Mouse (Mus musculus) left cerebral cortex, adult 9 months (tissue): ENCODE results near the gene Folr2.

ENCODE experiments used
- DNase-seq, 2 experiments: peaks; one replicate each; pipeline ENCODE4 v3.0.0; 2022; ENCODE audit warnings: low spot score in 2 of 2

Folr2 gene

DNA sequence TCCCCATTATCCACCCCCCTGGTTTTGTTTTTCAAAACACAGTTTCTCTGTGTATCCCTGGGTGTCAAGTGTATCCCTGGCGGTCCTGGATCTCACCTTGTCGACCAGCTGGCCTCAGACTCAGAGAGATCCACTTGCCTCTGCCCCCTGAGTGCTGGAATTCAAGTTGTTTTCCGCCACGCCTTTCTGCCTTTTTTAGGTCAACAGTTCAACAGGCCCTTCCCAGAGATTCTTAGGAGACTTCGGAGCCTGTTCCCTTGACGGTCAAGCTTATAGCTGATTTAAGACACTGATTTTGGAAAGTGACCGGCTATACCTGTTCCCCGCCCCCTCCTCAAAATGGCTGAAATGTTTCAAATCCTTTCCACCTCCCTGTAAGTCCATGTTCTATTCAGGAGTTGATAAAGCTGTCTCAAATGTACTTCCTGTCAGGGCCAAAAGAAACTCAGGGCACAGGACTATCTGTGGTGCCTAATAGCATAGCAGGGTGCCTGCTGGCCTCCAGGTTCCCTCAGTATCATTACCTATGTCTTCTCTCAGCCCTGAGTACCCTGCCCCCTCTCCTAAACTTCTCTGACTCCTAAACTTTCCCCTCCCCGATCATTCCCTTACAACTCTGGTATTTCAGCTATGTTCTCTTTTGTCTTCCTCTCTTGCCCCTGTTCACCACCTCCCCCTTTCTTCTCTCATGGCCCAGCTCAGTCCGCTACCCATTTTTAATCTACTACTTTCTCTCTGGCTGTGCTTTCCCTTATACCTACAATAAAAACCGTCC is 9.7 kb upstream of the Folr2 start:
- no peak for DNase-seq

DNA sequence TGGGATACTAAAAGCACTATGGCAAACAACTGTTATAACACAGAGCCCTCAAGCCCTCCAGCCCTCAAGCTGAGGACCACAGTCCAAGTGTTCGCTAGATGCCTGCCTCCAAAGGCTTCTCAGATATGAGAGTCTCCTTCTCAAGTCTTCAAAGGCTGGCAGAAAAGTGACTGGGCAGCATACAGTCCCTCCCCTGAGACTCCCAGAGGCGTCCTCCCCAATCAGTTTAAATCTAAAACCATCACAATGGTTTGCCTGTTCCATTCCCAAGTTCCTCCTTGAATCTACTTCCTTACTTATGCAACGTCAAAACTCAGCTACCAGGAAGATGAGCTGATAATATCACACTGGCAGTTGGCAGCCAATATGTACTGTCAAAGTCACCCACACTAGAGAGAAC is 6.4 kb upstream of the Folr2 start, which contains the start of gene Anapc15:
TSS of gene Anapc15 (plus strand) at position 301 of the 400 bp plus-strand sequence.
- DNase-seq, result no peak

DNA sequence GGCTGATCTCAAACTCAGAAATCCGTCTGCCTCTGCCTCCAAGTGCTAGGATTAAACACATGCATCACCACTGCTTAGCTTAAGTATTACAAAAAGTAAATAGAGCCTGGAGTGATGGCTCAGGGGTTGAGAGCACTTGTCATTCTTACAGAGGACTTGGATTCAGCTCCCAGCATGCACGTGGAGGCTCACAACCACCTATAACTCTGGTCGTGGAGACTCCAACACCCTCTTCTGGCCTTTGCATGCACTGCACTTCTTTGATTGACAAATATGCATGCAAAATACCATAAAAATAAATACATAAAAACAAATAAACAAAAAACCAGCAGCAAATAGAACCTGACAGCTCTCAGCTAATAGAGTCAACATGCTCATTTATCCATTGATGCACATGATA is 5.3 kb upstream of the Folr2 start:
- DNase-seq, result no peak

DNA sequence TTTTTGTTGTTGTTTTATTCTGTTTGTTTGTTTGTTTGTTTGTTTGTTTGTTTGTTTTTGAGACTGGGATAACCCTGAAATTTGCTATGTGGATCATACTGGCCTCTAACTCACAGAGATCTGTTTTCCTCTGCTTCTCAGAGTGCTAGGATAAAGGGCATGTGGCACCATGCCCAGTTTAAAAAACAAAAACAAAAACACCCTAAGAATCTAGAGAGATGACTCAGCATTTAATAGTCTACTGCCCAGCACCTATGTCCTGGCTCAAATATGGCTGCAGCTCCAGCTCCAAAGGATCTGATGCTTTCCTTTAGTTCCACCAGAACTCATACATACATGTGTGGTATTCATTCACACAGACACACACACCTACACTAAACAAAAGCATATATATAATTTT is 4.0 kb upstream of the Folr2 start:
- DNase-seq, result no peak

DNA sequence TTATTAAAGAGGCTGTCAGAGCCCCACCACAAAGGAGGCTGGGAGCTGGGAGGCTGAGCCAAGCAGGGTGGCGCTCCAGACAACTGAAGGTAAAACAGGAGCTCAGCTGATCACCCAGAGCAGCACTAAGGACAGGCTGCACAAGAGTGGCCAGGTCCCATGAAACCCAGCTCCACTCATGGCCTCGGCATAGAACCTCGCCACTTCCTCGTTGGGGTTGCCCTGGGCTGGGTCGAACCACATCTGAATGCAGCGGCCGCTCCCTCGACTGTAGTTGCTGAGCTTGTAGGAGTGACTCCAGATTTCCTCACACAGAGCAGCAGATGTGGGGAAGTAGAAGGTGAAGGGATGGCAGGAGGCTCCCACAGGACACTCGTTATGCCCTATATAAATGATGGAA is 1.4 kb upstream of the Folr2 start:
- DNase-seq, result no peak

DNA sequence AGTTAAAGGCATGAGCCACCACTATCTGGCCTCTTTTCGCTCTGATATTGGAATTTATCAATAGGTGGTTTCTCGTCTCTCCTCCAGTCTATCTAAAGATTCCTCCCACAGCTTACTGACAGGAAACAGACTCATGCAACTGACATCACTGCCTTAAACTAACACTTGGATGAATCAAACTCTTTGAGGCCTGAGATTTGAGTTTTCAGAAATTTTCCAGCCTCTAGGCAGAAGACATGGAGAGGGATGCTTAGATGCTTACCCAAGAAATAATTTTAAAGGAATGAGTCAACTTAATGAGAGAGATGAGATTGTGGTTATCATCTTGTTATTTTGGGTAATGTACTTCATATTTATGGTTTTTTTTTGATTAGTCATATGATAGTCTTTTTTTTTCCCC is 3.2 kb downstream of the Folr2 start:
- no peak for DNase-seq

DNA sequence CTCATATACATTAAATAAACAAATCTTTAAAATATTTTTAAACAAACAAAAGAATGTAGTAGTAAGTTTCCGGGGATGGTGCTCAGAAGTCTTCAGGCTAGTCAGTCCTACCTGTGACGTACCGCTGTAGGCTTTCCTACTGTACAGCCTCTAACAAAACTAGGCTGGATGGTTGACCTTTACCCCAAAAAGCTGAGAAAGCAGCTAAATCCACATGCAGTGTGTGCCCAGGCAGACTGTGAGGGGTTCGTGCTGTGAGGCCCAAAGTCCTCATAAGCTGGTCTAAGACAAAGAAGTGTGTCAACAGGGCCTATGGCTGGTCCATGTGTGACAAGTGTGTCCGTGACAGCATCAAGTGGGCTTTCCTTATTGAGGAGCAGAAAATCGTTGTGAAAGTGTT is 4.1 kb downstream of the Folr2 start:
- no peak for DNase-seq

DNA sequence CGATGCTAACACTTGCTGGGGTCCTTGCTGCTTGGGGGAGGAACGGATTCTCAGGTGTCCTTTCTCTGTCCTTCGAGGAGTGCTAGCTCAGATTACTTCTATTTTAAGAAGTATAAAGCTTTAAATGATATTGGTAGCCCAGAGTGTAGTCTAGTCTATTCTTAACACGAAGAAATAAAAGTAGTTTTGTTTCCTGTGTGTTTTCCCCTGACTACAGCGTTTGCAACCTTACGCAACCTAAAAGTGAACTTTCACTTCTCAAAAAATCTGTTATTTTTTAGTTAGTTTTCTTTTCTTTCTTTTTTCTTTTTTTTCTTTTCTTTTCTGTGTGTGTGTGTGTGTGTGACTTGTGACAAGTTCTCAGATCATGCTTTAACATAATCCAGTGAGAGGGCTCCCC is 5.3 kb downstream of the Folr2 start:
- DNase-seq, result no peak

DNA sequence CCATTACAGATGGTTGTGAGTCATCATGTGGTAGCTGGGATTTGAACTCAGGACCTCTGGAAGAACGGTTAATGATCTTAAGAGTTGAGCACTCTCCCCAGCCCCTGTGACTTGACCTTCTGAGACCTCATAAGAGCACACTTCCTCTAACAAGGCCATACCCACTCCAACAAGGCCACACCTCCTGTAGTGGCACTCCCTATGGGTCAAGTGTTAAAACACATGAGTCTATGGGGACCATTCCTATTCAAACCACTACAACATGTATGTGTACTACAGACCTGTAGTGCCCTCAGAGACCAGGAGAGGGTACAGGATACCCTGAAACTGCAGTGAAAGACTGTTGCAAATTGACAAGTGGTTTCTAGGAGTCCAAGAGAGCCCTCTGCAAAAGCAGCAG is 9.1 kb downstream of the Folr2 start:
- DNase-seq, result no peak

DNA sequence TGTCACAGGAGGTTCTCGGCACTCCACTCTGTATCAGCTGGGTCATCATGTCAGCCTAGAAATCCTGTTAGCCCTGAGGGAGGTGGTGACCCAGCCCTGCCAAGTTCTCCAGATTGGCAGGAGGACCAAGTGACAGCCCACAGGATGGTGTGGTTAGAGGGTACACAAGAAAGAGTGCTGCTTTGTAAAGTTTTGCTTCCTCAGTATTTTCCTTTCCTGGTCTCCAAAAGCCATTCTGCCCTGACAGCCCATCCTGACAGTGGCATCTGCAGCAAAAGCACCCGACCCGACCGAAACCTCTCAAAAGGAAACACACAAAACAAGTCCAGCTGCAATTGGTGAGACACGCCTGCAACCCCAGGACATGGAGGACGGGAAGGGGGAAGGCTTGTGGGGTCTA is 12.8 kb downstream of the Folr2 start:
- no peak for DNase-seq

DNA sequence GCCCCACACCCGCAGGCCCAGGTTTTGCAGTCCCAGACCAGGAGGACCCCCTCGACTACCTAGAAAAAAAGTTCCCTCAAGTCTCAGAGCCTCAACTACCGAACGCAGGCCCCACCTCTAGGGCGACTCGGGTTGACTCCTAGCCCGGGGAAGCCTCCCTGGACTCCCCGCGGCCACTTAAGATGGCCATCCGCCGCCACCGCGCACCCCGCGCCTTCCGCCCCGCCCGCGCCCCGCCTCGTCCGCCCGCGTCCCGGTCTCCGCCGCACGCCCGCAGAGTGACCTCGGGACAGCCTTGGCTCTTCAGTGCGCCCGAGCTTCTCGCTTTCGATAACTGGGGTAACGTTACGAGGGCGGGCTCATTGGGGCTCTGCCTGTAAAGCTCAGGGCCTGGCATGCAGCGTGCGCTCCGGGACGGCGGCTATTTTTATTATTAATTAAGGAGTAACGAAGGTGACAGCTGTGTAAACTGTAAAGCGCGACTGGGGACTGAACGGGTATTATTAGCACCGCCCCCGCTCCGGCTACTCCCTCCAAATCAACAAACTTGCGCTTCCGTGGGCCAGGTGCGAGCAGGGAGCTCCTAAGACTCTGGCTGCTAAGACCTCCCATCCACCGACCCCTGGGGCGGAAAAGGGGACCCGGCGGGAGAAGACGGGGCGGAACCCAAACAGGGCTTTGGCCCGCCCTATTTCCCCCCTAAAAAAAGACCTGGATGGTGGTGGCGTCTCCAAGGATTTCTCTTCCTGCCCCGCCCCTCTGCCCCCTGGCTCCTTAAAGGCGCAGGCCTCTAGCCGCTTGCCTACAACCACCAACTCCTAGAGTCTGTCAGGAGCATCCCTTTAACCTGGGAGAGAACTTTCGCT is 19.2 kb downstream of the Folr2 start, which contains the start of gene Inppl1:
TSS of gene Inppl1 (minus strand) at position 624 of the 866 bp plus-strand sequence.
- peak; percentile 56 to 84 for DNase-seq

DNA sequence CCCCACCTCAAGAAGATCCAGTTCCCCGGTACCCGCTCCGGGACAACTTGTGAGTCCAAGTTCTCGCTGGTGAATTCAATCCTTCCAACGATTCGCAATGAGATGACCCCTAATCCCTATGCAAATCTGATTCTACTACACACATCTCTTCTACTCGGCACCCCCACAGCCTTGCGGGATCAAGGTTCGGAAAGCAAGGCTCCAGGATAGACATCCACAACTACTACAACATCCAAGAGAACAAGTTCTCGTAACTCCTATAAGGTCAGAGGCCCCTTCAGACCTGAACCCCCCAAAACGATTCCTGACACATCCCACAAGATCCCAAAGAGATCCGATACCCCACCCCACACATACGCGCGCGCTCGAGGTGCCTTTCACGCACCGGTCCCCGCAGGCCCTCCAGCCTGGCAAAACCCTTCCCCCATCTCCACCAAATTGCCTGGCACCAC is 19.8 kb downstream of the Folr2 start:
- DNase-seq, result no peak

DNA sequence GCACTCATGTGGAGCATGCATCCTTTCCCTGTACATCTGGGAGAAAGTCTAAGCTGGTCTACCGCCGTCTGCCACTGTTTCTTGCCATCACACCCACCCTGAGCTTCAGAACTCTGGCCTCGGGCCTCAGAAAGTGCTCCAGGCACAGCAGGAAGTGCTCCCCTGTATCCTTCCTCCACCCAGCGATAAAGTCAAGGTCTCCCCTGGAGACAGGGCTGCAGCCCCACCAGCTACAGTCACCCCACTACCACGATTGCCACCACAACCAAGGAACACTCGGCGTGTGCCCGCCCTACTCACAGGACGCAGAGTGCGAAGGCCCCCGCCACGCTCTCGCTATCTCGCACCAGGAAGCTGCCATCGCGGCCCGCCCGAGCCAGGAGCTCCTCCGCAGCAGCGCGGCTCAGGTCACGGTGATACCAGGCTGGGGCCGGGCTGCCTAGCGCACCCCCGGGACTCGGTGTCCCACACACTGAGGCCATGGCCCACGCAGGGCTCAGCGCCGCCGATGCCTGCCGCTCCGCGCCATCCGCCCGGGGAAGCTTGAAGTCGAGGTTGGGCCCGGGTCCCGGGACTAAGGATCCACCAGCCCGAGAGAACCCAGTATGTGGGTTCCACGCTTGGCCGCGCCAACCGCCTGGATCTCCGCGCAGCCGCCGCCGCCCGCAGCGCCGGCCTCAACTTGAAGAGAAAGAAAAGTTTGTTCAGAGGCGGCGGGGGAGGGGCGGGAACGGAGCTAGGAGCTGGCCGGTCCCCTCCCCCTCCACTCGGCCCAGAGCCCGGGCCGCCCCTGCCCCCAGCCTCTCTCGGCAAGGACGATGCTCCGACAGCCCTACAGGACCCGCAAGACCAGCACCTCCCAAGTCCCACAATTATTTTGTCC is 20.5 kb downstream of the Folr2 start:
- DNase-seq, result peak in 1 of 2 experiments; percentile 42

DNA sequence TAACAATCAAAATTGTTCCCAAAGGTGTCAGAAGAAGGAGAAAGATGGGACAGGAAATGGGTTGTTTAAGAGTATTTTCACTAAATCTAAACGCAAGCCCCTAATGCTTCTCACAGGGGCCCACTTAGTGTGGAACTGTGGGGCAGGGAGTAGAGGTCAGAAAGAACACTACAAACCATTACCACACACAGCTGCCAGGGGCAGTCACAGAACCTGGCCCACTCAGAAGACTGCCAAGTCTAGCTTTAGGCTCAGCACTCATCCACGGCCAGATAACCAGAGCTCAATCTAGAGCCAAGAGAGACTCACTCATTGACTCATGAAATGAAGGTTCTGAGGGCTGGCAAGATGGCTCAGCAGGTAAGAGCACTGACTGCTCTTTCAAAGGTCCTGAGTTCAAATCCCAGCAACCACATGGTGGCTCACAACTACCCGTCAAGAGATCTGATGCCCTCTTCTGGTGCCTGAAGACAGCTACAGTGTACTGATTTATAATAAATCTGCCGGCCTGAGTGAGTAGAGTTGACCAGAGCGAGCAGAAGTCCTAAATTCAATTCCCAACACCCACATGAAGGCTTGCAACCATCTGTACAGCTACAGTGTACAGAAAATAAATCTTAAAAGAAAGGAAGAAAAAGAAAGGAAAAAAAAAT is 21.4 kb downstream of the Folr2 start:
- peak in 1 of 2 experiments; percentile 21 for DNase-seq

DNA sequence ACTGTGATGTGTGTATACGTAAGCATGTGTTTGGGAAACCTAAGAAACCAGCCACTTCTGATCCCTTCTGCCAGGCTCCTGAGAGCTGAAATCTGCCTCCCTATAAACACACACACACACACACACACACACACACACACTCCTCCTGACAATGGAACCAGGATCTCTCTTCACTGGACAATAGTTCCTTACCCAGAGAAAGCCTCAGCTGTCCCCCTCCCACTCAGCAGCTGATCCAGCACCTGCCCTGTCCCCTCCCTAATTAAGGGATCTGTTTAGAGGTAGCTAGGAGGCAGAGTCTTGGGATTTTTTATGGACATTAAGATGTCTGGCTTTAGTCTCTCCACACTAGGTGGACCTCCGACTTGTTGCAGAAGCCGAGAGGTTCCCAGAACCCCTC is 22.1 kb downstream of the Folr2 start:
- DNase-seq, result no peak

DNA sequence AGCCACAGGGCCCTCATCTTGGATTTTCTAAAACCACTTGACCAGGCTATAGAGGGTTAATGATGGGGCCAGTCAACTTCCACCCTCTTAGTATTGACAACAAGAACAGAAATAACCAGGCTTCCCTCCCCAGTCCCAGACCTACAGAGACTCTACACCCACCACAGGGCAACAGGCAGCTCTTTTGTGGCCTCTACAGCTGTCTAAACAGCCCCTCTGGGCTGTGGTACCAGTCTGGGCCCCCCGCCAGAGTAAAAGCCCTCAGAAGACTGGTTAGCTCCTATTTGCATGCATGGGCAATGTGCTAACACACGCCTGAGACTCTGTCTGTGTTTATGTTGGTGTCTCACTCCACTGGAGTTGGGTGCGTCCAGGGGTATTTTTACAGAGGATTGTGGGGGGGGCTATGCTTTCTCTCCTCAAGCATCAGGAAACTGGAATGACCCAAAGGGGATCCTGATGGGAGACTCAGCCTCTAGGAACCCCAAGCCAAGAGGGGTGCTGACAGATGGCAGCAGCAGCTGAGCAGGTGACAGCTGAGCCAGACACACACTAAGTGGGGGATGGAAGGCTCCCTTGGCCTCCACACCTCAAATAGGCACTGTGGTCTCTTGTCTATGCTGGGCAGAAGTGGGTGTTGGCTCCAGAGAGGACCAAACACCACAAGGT is 22.9 kb downstream of the Folr2 start:
- DNase-seq, result no peak

DNA sequence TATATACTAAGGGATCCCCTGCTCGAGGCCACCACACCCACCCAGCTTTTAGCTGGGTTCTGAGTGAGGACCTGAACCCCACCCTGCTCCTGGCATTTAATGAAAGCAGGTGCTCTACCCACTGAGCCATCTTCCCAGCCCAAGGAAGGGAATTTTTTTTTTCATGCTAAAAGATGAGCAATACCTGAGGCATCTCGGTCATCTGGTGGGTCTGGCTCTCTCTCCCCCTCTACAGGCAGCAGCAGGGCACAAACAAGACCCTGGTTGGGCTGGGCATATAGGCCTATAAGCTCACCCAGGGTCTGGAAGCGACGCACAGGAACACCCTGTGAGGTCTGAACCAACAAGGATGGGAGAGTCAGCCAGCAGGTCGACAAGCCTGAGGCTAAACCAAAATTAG is 23.6 kb downstream of the Folr2 start:
- no peak for DNase-seq

DNA sequence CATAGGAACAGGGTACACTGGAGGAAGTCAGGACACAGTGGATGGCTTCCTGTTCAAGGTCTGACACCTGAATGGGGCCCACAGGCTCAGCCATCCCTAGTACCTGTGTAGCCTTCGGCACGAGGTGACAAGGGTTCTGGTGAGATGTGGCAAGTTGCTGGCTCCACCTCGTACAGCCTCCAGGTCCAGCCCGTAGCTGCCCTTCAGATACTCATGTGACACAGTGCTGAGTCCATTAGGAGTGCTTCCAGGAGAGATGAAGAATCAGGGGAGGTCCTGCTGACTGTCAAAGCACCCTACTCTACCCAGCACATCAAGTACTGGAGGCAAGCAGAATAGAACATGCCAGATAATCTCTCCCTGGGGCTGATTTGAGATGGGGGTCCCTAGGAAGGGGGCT is 24.6 kb downstream of the Folr2 start:
- DNase-seq, result no peak

DNA sequence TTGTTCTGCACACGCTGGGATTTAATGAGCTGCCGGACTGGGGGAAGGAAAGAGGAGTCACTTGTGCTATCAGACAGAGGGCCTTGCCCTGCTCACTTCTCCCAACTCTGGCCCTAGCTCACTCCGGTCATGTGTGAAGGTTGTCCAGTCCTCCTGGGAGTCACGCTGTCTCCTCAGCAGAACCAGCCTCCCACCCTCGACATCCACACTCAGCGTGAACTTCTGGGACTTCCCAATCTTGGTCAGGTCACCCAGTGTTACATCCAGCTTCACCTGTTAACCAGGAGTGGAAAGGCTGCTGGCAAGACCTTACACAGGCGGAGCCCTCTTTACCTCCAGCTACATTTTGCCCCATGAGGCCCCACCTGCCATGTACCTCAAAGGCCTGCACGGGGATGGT is 25.6 kb downstream of the Folr2 start:
- DNase-seq, result no peak

DNA sequence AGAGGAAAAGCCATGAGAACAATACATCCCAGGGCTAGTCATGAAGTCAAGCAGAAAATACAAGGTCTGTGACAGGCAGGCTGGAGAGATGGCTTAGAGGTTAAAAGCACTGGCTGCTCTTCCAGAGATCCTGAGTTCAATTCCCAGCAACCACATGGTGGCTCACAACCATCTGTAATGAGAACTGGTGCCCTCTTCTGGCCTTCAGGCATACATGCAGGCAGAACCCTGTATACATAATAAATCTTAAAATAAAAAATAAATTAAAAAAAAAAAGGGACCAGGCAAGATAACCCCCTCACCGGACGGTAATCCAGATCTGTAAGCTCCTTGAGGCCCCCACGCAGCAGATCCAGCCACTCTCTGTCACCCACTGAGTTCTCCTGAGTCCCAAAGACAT is 26.6 kb downstream of the Folr2 start:
- DNase-seq, result no peak
